Mouse (Mus musculus): ENCODE data around the gene Foxc2.

Gene Foxc2

DNA sequence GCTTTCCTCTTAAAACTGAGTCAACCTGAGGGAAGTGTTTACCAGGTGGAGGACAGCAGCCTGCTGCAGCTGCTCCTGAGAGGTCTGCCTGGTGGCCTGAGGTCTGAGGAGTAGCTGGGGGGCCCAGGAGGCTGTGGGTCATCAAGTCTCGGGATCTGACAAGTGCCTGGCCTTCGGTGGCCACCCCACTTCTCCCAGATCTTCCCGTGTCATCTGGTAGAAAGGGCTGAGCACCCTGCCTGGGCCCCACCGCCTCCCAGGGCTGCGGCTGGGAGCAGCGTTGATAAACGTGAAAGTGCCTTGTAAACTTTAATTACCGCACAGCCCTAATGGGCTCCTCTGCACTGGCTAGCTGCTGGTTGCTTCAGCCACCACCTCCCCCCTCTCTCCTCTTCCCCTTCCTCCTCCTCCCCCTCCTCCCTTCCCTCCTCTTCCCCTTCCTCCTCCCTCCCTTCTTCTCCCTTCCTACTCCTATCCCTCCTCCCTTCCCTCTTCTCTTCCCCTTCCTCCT, 32.7 kb downstream of the Foxc2 start:
- DNase-seq (ENCODE audit: low read depth): no peak

DNA sequence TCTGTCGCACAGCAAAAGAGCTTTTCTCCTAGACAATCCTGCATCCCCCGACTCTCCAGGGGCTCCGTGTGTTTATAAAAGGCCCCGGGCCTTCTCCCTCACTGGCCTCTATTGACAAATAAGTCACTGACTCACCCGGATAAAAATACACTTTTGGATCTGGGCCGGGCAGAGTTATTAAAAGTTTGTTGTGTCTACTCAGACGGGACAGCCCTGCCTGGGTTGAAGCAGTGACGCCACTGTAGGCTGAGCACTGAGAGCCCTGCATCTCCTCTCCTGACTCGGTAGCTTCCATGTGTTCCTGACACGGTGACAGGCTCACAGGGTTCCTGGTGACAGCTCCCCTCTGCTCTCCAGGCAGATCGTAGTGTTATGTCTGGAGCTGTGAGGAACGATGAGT, 36.4 kb downstream of the Foxc2 start:
- DNase-seq (ENCODE audit: low read depth): peak; percentile 92

DNA sequence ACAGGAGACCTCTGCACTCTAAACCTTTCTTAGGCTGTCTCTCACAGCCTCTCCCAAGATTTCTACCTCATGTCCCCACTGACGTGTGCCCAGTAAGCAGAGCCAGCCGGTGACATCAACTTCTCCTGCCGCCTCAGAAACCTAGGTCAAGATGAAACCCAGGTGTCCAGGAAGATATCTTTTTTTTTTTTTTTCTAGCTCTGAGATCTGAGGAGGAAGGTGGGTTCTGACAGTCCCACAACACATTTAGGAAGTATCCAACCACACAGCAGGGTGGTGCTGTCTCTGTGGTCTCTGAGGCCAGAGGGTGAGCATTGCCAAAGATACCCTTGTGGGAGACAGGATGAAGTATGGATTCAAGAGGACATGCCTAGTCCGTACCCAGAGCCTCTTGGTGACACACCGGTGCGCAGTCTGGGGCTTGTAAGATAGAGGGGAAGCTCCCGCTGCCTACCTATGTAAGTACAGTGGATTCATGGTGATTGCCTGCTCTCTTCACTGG, 41.1 kb downstream of the Foxc2 start:
- no peak for DNase-seq (ENCODE audit: low read depth)

DNA sequence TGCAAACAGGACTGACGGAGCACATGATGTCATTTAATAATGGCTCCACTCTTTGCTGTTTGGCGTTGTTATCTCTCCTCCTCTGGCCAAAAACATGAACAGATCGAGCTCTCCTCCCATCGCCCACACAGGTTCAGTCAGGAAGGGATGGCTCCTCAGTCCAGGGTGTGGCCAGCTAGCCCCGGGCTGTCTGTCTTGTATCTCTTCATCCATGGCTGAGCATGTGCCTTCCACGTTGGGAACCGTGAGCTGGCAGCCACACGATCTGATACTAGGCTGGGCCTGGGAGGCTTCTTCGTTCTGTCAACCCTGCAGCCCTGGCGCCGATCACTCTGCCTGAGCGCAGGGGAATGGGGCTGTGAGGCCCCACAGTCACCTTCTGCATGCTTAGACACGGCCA, 42.8 kb downstream of the Foxc2 start:
- DNase-seq (ENCODE audit: low read depth): no peak

DNA sequence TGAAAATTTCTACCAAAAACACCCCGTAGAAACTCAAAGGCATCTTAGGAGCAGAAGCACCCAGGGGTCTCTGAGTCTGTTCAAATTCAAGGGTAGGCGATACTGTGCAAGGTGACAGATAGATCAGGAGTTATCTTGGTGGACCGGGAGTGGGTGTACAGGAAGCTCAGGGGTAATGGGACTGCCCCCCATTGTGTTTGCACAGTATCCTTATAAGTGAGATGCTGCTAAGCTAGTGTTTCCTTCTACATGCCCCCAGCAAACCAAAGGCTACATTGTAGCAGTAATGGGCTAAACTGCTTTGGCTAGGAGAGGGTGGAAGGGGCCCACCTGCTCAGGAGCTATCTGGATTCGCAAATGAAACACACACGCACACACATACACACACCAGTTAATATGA, 45.5 kb downstream of the Foxc2 start:
- no peak for DNase-seq (ENCODE audit: low read depth)

DNA sequence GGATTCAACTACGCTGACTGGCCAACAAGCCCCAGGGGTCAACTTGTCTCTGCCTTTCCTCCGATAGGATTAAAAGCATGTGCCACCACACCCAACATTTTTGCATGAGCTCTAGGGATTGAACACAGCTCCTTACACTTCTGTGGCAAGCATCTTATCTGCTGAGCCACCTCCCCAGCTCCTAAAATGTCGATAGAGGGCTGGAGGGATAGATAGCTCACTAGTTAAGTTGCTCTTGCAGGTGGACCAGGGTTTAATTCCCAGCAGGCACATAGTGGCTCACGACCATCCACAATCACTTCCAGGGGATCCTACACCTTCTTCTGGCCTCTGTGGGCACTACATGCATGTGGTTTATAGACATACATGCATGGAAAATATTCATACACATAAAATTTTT, 46.4 kb downstream of the Foxc2 start:
- DNase-seq (ENCODE audit: low read depth): no peak

DNA sequence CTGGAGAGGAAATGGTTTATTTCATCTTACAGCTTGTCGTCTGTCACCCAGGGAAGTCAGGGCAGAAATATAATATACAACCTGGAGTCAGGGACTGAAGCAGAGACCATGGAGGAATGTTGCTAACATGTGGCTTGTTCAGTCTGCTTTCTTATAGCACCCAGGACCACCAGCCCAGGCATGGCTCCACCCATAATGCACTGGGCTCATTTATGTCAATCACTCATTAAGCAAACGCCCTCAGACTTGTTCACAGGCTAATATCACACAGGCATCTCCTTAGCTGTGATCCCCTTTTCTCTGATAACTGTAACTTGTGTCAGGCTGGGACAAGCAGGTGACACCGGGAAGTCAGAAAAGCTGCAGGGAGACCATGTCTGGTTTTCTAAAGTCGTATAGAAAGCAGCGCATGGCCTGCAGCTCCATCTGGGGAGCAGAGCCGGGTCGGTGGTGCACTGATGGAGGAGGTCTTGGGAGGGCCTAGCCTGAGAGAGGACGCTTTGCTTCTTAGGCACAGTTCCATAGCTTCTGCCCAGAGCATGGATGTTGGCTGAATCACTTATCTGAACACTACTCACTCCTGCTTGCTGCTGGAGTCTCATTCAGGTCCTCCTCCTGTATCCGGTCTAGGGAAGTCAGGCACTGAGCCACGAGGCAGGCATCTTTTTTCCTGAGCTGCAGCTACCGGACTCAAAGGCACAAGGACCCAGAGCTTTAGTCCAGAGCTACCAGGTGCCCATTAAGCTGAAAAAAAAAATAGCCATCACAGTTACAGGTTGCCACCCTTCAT, 47.1 kb downstream of the Foxc2 start:
- peak; percentile 62 for DNase-seq (ENCODE audit: low read depth)

DNA sequence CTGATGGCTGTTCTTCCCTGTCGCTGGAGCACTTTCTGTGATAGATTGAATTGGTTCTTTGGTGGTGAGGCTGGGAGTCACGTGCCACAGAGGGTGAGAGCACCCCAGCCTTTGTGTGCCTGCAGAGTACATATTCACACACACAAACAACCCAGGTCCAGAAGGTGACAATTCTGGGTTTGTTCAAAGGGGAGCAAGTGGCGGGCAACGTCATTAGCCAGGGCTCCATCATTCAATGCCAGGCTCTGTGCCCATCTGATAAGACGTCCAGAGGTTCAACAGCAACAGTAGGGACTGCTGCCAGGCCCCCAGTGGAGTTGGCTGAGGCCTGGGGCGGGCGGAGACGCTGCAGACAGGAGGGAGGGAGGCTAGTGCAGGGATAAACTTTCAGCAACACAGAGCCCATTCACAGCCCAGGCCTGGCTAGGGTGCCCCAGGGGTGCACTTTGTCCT, 48.1 kb downstream of the Foxc2 start:
- DNase-seq (ENCODE audit: low read depth): peak; percentile 97

DNA sequence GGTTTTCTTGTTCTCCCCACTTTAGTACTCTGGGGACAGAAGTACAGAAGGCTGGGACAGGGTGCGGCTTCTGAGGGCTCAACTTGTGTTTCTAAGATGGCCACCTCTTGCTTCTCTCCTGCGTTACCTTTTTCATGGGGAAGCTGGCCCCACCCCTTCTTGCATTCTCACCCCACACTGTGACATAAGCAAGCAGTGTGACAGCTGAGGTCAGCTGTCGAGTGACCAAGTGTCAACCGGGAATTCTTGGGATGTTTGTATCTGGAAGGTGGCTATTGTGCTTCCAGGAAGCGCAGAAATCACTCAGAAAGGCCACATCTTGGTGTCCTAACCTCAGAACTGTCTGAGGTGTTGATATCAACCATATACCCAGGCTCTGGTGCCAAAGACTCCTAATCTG, 52.1 kb downstream of the Foxc2 start:
- no peak for DNase-seq (ENCODE audit: low read depth)

All from NIH3T3 (cell line).